Mouse (Mus musculus): ENCODE measurements around the gene Caskin1. TPM values are rescaled to one million over a fixed set of nuclear protein-coding genes. Genes with fewer than 3 reads are reported as not detected.
"Not testable (repeated sequence)": the region's sequence is repeated elsewhere in the genome, so short reads cannot be mapped to it uniquely, and the experiment has no call there.

Gene Caskin1
- 100 to 1,000 TPM; 143 to 165 TPM for total RNA-seq (2021)

- no peak for DNase-seq (ENCODE audit: extremely low spot score in 1 of 2, low spot score in 1 of 2)
These were observed at the start of gene Caskin1 for GRCm38 (mm10) chr17:24488186-24488661. Caskin1 (plus strand) TSS chr17:24488601.

GRCm38 (mm10) chr17:24440377-24440776 lies 48.0 kb upstream of the Caskin1 start:
- DNase-seq (ENCODE audit: extremely low spot score in 1 of 2, low spot score in 1 of 2): no peak

DNA sequence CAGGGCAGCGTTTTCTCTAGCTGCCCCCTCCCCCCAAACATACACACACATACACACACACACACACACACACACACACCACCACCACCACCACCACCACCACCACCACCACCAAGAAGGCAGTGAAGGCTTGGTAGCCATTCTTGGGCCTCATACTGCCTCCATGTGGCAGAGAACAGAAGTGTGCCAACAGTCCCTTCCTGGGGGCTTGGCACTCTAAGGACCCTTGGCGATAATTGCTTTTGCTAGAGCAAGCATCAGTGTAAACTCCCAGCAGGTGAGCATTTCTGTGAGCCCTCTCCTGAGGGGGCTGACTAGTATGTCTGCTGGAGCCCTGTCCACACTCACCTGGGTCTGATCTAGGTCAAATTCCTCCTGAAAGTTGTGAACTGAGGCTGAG lies 47.3 kb upstream of the Caskin1 start:
- DNase-seq (ENCODE audit: extremely low spot score in 1 of 2, low spot score in 1 of 2): no peak

- DNase-seq (ENCODE audit: extremely low spot score in 1 of 2, low spot score in 1 of 2): no peak
These were observed 46.3 kb upstream of the Caskin1 start for GRCm38 (mm10) chr17:24442107-24442506.

GRCm38 (mm10) chr17:24442632-24443155 lies 45.7 kb upstream of the Caskin1 start, which contains the start of gene Dnase1l2:
Dnase1l2 (minus strand) TSS chr17:24443105.
- no peak for DNase-seq (ENCODE audit: extremely low spot score in 1 of 2, low spot score in 1 of 2)

- no peak for DNase-seq (ENCODE audit: extremely low spot score in 1 of 2, low spot score in 1 of 2)
These were observed 45.0 kb upstream of the Caskin1 start for GRCm38 (mm10) chr17:24443409-24443808.

GRCm38 (mm10) chr17:24446590-24446989 lies 41.8 kb upstream of the Caskin1 start:
- no peak for DNase-seq (ENCODE audit: extremely low spot score in 1 of 2, low spot score in 1 of 2)

DNA sequence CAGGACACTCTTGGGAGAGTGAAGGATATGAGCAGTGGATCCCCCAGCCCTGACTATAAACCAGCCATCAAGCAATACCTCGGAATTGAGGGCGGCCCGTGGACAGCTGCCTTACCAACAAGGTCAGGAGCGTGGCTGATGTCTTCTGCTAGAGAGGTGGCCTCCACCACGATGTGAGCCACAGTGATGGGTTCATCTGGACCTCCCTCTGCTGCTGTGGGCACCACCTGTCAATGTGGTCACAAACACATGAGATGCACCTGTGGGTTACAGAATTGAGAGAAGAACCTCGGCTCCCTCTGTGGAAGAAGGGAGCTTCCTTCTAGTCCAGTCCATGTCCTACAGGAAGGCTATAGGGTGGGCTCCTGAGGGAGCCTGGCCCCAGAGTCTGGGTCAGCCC lies 38.9 kb upstream of the Caskin1 start:
- no peak for DNase-seq (ENCODE audit: extremely low spot score in 1 of 2, low spot score in 1 of 2)

- no peak for DNase-seq (ENCODE audit: extremely low spot score in 1 of 2, low spot score in 1 of 2)
These were observed 37.2 kb upstream of the Caskin1 start for GRCm38 (mm10) chr17:24451220-24451619.

DNA sequence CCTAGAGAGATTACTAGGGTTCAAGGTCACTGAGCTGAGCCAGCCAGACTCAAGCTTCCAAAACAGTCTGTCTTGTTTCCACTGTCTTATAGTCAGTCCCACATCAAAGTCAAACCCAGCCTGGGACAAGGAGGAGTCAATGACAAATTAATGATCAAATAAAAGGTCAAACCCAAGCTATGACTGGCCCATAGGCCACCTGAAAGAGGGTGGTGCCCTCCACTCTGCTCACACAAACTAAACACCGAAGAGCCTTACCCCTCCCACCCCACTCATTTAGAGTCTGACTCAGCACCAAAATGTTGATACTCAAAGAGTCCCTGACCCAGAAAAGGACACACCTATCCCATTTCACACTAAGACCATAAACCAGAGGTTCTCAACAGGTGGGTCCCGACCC lies 35.0 kb upstream of the Caskin1 start:
- DNase-seq (ENCODE audit: extremely low spot score in 1 of 2, low spot score in 1 of 2): no peak

GRCm38 (mm10) chr17:24454218-24454755 lies 34.1 kb upstream of the Caskin1 start:
- no peak for DNase-seq (ENCODE audit: extremely low spot score in 1 of 2, low spot score in 1 of 2)

DNA sequence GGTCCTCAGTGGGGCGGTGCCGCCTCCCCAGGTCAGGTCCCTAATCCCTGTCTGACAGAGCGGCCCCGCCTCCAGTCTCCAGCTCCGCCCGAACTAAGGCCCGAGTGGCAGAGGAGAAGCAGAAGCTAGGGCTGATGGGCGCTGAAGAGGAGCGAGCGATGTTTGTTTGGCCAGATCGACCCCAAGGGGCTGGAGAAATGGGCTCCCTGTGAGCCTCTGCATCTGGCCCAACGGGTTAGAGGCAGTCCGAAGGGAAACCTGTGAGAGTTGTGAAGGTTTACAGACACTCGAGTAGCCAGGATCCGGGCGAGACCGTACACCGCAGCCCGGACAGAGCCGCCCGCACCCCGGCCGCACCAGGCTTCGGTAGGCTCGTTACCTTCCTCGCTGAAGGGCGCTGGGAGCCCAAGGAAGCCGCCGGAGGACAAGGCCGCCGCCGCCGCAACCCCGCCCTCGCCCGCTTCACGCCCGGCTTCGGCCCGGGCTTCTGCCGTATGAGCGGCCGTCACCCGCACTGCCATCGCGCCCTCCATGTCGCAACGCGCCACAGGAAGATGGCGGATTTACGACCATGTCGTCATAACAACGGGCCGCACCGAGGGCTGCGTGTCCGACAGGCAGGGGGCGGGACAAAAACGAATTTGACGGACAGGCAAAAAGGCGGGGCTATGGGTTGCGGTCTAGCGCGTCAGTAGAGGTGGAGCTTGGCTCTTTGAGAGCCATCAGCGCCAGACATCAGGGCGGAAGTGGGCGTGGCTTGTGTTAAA lies 33.5 kb upstream of the Caskin1 start:
- peak; percentile 91 to 95 for DNase-seq (ENCODE audit: extremely low spot score in 1 of 2, low spot score in 1 of 2)

DNA sequence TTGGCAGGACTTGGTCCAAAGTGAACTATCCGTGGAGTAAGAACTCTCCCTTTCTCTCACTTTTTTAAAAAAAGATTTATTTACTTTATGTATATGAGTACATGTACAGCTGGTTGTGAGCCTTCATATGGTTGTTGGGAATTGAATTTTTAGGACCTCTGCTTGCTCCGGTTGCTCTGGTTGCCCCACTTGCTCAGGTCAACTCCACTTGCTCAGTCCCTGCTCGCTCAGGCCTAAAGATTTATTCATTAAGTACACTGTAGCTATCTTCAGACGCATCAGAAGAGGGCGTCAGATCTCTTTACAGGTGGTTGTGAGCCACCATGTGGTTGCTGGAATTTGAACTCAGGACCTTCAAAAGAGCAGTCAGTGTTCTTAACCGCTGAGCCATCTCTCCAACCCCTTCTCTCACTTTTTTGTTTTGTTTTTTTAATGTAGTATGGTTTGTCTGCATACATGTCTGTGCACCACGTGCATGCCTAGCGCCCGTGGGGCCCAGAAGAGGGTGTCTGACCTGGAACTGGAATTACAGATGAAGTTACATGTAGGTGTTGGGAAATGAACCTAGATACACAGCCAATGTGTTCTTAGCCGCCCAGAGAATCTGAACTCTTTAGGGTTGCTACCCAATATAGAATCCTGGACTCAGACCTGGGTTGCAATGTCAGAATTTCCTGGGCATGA lies 32.7 kb upstream of the Caskin1 start:
- DNase-seq (ENCODE audit: extremely low spot score in 1 of 2, low spot score in 1 of 2): not testable (repeated sequence)

- DNase-seq (ENCODE audit: extremely low spot score in 1 of 2, low spot score in 1 of 2): no peak
These were observed 26.8 kb upstream of the Caskin1 start for GRCm38 (mm10) chr17:24461580-24461979.

- no peak for DNase-seq (ENCODE audit: extremely low spot score in 1 of 2, low spot score in 1 of 2)
These were observed 25.5 kb upstream of the Caskin1 start for GRCm38 (mm10) chr17:24462932-24463331.

- DNase-seq (ENCODE audit: extremely low spot score in 1 of 2, low spot score in 1 of 2): no peak
These were observed 24.8 kb upstream of the Caskin1 start for GRCm38 (mm10) chr17:24463374-24464133.

DNA sequence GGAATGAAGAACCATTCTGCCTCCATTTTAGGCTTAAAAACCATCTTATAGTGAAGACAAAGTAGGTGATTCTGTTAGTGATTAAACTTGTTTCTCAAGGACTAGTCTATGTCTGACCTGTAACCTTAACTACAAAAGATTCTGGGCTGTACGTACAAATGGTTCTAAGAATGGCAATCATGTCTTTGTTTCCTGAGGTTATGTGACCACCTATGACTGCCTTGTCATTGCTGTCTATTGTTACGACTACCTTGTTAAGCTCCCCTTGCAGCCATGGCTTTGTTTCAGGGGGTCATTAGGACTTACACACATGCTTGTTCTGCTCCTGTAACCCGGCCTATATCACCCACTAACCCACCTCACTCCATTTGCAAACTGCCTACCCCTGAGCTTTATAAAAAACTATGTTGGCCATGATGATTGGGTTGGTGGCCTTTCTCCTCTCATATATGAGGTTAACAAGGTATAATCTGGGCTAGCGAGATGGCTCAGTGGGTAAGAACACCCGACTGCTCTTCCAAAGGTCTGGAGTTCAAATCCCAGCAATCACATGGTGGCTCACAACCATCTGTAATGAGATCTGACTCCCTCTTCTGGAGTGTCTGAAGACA lies 19.7 kb upstream of the Caskin1 start:
- DNase-seq (ENCODE audit: extremely low spot score in 1 of 2, low spot score in 1 of 2): no peak

DNA sequence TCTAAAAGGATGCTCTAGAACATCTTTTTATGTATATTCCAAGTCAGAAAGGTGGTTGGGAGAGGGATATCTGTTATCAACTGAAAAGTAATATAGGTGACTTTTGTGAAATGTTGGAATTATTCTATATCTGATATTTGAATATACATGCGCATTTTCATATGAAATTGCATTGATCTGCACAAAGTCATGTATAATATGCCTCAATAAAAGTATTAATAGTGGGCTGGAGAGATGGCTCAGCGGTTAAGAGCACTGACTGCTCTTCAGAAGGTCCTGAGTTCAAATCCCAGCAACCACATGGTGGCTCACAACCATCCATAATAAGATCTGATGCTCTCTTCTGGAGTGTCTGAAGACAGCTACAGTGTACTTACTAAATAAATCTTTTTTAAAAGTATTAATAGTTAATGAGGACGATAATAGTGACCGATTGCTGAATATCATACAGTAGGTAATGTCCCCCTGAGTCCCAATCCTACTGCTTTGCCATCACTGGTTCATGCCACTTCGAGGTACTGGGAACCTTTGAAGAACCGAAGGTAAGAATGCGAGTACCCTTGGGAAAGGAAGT lies 19.0 kb upstream of the Caskin1 start:
- DNase-seq (ENCODE audit: extremely low spot score in 1 of 2, low spot score in 1 of 2): no peak

- DNase-seq (ENCODE audit: extremely low spot score in 1 of 2, low spot score in 1 of 2): peak; percentile 99
These were observed 18.3 kb upstream of the Caskin1 start, which contains the start of the genes E4f1 and Pgp for GRCm38 (mm10) chr17:24469910-24470602. E4f1 (minus strand) TSS chr17:24470313. Pgp (plus strand) TSS chr17:24470392.

Measured in layer of hippocampus, postnatal 25 days (tissue).